Mouse (Mus musculus): ENCODE measurements at regions not wholly inside any gene's neighbourhood (a gene's known extent, or its start where the extent isn't known, plus 50 kb on each side); places are given as distances from the start of the nearest gene placed in this dataset.
A peak's percentile ranks its signal among the peaks of the same experiment; 100 is the strongest.

DNA sequence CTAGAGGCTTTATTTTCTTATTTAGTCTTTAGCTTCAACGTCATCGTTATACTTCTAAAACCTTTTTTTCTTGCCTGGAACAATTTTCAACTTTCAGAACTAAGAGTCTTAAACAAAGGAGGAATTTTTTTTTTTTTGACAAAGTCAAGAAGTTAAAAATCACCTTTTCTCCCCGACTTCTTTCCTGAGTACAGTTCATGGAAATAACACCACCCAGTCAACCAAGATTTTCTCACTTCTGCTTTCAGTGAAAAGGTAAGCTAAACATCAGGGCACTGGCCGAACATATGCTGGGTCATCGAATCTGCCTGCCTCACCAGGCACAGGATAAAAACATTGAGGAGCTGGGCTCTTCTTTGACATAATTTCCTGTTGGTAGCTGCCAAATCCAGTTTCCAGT, 277.4 kb upstream of the Actbl2 start:
- no peak for TF ChIP-seq CTCF (conservative IDR thresholded peaks at IDR 0.05)
- no peak overlapping the region for H3K4me3 ChIP-seq
- DNase-seq (ENCODE audit: low spot score in 2 of 2) = no peak
- no peak overlapping the region for H3K27ac ChIP-seq

DNA sequence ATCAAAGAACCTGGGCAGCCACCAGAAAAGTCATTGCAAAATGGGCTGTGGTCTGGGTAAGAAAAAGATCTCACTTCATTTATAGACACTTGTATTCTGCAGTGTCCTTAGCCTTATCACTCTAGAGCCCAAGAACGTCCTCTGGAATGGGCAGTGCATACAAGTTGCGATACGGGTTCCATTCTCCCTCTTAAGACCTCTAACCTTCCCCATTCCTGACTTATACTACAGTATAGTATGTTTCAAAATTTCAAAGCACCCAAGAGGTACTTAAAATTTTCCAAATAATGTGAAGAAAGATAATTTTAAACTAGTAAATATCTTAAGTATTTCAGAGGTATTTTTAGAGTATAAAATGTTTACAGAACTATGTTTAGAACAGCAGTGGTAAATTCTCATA, 276.8 kb upstream of the Actbl2 start:
- DNase-seq (ENCODE audit: low spot score in 2 of 2) = no peak
- Histone ChIP-seq H3K27ac (no peak overlapping the region), H3K4me3 (no peak overlapping the region)
- no peak for TF ChIP-seq CTCF (conservative IDR thresholded peaks at IDR 0.05)

DNA sequence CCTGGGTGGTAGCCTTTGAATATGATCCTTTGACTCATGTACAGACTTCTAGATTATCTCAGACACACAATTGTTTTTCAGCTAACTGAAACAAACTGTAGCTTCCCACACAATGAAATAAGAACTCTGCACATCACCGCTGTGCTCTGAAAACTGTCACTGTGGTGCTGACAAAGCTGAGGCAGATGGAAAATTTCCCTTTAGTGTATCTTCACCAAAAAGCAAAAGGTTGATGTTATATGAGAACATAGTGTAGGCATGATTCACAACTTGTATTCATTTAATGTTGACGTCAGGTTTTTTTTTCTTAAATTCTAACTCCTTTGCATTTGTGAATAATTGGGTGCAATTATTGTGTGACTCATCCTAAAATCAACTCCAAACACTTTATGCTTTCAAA, 264.1 kb upstream of the Actbl2 start:
- Histone ChIP-seq H3K4me3 (no peak overlapping the region), H3K27ac (peak overlapping the region; percentile 58)
- no peak for TF ChIP-seq CTCF (conservative IDR thresholded peaks at IDR 0.05)
- DNase-seq (ENCODE audit: low spot score in 2 of 2) = no peak

DNA sequence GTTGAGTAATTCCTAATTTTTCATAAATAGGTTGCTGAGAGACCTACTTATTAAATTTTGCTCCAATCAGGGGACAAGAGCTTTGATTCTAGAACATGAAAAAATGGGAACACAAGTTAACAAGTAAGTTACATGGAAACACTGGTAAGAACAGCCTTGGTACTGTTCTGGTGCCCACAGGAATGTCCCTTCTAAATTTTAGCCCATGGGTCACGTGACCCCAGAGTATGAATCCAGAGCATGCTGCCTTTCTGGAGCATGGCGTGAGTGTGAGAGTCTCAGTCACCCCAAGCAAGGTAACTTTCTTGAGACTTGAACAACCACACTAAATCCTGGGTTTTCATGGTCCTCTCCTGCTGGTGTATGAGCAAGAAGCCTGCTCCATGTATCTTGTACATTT, 263.7 kb upstream of the Actbl2 start:
- DNase-seq (ENCODE audit: low spot score in 2 of 2) = no peak
- TF ChIP-seq CTCF (conservative IDR thresholded peaks at IDR 0.05) = no peak
- Histone ChIP-seq H3K4me3 (no peak overlapping the region), H3K27ac (peak overlapping the region; percentile 58)

DNA sequence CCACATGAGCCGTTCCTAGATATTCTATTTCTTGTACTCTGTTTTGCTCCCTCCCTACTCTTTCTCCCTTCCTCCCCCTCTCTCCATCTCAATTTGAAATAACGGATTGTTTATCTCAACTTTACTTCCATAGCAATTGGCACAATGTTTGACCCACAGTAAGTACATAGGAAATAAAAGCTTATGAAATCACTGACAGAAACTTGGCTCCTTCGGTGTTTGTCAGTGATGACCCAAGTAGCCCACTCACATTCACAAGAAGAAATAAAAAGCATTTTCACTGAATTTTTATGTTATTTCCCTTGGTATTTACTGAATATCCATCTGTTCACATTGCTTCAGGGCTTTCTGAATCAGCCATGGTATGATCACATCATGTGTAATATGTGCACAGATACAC, 260.2 kb upstream of the Actbl2 start:
- Histone ChIP-seq H3K4me3 (no peak overlapping the region), H3K27ac (no peak overlapping the region)
- no peak for TF ChIP-seq CTCF (conservative IDR thresholded peaks at IDR 0.05)
- no peak for DNase-seq (ENCODE audit: low spot score in 2 of 2)

DNA sequence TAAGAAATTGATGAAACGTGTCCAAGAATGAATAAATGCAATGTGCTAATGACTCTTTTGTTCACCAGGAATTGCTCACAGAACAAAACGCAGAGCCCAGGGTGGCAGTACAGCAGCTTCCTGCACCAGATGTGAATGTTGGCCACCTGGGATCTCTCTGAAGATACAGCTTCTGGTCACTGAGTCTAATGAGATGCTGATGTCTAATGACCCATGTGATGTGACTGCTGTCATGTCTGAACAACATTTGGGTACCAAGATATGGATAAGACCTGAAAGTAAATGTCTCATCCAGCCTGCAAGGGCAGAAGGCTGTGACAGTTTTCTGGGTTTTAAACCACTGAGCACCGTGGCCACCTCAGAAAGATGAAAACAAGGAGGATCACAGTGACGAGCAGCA, 252.1 kb upstream of the Actbl2 start:
- Histone ChIP-seq H3K27ac (no peak overlapping the region), H3K4me3 (no peak overlapping the region)
- DNase-seq (ENCODE audit: low spot score in 2 of 2) = no peak
- no peak for TF ChIP-seq CTCF (conservative IDR thresholded peaks at IDR 0.05)

DNA sequence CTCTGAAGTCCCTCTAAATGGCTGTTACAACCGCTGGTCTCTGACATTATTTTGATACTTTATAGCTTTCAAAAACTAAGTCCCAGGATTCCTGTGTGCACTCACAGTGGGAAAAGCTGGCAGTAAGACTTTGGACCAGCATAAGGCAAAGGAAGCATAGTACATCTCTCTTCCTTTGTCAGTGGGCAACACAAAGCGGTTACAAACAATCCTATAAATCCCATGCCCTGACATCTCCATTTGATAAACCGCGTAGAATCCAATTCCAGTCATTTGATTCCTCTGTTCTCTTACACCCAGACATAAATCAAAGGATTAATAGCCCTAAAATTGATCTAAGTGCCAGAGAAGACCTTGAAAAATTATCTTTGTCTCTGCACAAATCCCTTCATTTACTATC, 240.7 kb upstream of the Actbl2 start:
- Histone ChIP-seq H3K4me3 (no peak overlapping the region), H3K27ac (no peak overlapping the region)
- no peak for TF ChIP-seq CTCF (conservative IDR thresholded peaks at IDR 0.05)
- DNase-seq (ENCODE audit: low spot score in 2 of 2) = no peak

DNA sequence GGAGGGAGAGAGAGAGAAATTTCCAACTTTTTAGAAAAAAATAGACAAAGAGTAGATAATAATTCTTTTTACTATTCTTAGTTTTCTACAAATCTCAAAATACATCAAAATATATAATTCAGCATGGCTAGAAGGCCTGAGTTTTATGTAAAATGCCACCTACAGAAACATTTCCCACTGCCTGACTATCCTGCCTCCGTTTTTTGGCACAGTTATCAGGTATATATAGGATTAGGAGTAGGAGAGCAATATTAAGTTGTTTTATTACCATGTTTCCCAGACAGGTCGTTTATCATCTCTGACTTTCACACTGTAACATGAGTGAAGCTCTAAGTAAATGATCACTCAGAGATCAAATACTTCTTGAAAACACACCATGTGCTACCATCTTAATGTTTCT, 224.7 kb upstream of the Actbl2 start:
- no peak for TF ChIP-seq CTCF (conservative IDR thresholded peaks at IDR 0.05)
- DNase-seq (ENCODE audit: low spot score in 2 of 2) = no peak
- Histone ChIP-seq H3K27ac (no peak overlapping the region), H3K4me3 (no peak overlapping the region)

DNA sequence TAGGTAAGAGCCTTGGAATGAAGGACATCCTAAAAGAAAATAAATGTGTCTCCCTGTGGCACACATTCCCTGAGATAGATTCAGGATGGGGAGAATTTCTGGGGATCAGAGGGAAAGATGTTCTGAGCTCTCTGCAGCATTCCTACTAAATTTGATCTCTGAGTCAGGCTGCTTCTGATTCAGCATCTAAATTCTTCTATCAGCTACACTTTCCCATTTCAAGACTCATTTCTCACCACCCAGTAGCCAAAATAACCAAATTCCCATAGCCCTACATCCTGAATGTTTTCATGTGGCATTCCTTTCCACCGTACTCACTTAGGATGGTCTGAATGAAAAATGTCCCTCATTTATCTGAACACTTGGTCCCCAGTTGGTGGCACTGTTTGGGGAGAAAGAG, 223.2 kb upstream of the Actbl2 start:
- Histone ChIP-seq H3K4me3 (no peak overlapping the region), H3K27ac (no peak overlapping the region)
- no peak for DNase-seq (ENCODE audit: low spot score in 2 of 2)
- no peak for TF ChIP-seq CTCF (conservative IDR thresholded peaks at IDR 0.05)

DNA sequence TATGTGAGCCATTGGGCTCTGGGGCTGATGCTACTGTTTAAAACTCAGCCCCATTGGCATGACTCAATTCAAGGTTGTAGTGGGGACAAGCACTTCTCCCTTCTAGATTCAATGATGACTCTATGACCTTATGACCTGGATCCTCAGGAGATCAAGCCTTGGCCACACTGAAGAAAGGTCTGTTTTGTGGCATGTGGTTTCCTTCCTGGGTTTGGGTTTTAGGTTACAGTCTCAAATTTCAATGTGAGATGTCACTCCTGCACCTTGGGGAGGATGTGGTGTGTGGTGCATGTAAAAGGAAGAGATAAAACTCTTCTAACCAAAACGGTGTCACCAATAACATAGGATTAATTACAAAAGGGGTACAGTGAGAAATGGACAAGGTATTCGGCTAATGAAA, 211.2 kb upstream of the Actbl2 start:
- no peak for DNase-seq (ENCODE audit: low spot score in 2 of 2)
- peak overlapping the region; percentile 93 for H3K27ac ChIP-seq
- H3K4me3 ChIP-seq = no peak overlapping the region
- no peak for TF ChIP-seq CTCF (conservative IDR thresholded peaks at IDR 0.05)

DNA sequence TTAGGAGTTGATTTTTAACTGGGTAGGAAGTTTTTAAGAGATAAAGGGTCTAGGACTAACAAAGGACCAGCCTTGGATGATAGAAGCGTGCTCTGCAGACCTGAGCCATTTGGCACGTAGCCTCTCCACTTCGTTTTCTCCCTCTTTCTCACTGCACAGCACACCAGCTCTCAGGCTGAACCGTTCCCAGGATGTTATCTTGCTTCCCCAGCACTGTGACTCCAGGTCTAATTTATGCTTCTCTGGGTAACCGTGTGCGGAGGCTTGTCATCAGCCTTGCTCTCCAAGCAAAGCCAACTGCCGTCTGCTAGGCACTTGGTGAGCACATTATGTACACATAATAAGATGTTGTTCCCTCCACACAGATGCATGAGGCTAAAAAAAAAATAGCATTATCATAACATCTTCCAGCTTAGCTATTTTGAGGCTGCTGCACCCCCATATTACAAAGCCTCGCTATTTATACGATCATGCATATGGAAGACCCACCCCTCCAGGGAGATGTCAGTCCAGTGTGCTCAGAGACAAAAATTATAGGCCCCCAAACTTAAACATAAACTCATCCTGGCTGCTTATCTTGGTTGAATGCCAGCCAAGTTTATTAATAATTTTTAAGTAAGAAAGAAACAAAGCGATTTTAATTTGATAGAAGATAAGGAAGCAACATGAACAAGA, 210.3 kb upstream of the Actbl2 start:
- Histone ChIP-seq H3K27ac (peak overlapping the region; percentile 93), H3K4me3 (no peak overlapping the region)
- peak; percentile 63 to 84 for DNase-seq (ENCODE audit: low spot score in 2 of 2)
- no peak for TF ChIP-seq CTCF (conservative IDR thresholded peaks at IDR 0.05)

DNA sequence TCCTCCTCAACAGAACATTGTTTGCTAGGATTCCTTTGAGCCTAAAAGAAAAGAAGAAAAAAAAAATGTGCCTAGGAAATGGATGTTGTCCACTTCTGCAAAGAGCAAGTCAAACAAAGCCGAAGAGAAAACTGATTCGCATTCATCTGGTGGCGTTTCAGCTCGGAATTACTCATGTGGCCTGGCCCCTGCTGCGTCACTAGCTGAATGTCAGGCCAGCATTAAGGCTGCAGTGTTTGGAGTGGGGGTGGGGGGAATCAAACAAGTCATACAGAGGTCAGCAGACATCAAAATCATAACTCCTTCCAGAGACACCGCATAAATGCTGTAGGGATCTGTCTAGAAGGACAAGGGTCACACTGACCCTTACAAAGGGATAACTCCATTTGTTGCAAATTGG, 204.7 kb upstream of the Actbl2 start:
- Histone ChIP-seq H3K27ac (no peak overlapping the region), H3K4me3 (no peak overlapping the region)
- DNase-seq (ENCODE audit: low spot score in 2 of 2) = peak in 1 of 2 experiments; percentile 8
- no peak for TF ChIP-seq CTCF (conservative IDR thresholded peaks at IDR 0.05)

DNA sequence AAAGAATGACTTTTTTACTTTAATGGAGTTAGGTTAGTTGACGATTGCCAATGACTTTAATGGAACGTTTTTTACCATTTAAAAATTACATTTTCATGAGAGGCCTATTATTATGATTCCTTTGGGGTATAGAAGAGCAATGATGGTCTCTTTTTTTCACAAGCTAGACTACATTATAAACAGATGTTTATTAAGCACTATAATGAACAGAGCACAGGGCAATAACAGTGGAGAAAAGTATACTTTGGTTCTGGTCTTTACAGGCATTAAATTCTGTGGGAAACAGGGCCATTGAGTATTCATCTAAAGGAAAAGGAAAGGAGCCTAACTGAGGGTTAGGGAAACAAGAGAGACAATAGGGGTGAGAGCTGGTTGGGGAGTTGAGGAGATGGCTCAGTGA, 199.0 kb upstream of the Actbl2 start:
- DNase-seq (ENCODE audit: low spot score in 2 of 2) = no peak
- H3K4me3 ChIP-seq = no peak overlapping the region
- TF ChIP-seq CTCF (conservative IDR thresholded peaks at IDR 0.05) = no peak
- H3K27ac ChIP-seq = no peak overlapping the region

DNA sequence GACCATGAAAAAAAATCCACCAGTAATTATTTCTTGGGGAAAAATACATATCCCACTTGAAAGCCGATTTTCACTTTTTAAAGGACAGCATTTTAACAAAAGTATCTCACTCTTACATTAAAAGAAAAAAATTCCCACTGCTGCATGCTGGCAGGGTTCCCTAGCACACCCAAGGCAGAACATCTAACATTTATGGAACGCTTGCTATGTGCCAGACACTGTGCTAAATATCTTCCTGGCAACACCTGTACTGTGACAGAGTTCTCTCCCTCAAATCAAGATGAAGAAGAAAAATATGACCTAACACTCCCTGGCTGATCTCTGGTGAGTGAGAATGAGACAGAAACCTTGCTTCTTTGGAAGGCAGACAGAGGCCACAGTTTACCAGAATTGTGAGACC, 167.1 kb upstream of the Actbl2 start:
- no peak for DNase-seq (ENCODE audit: low spot score in 2 of 2)
- Histone ChIP-seq H3K4me3 (no peak overlapping the region), H3K27ac (no peak overlapping the region)
- TF ChIP-seq CTCF (conservative IDR thresholded peaks at IDR 0.05) = no peak

DNA sequence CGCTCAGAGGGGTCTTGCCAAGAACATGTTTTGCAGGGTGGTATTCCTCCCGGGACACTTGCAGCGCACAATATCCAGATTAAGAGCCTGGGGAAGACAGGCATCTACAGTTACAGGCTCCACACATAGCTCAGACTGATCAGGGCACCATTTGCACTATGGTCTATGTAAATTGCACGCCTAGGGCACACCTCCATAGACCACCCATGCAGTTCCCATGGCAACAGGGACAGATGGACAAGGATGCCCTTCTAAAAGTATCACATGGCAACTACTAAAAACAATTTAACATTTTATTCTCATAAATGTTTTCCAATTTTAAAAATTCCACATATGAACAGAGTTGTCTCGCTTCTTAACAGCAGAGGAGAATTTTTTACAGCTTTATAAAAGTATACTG, 158.7 kb upstream of the Actbl2 start:
- Histone ChIP-seq H3K4me3 (no peak overlapping the region), H3K27ac (peak overlapping the region; percentile 85)
- peak; percentile 23 to 31 for DNase-seq (ENCODE audit: low spot score in 2 of 2)
- no peak for TF ChIP-seq CTCF (conservative IDR thresholded peaks at IDR 0.05)
